Mouse (Mus musculus): ENCODE measurements around the gene Mob3b. TPM values are rescaled to one million over a fixed set of nuclear protein-coding genes. Genes with fewer than 3 reads are reported as not detected.
A peak's percentile ranks its signal among the peaks of the same experiment; 100 is the strongest.
"Not testable (repeated sequence)": the region's sequence is repeated elsewhere in the genome, so short reads cannot be mapped to it uniquely, and the experiment has no call there.

The Mob3b gene
- polyA plus RNA-seq, 1 experiment from 2014 or later: 15.1 TPM

DNA sequence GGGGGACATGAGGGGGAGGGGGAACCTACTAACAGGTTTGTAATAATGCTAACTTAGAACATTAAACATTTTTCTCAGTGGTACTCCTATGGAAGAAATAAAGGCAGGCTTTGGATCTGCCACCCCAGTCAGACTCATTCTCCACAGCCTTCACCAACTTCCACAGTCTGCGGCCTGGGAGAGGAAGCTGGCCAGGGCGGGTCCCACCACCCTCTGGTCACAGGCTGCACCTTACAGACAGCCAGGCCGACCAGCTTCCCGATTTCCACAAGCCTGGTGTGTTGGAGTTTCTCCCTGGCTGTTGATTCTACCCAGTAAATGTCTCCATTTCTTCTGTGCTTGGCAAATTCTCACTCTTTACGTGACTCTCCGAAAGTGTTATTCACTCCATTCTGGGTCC lies 197.8 kb downstream of the Mob3b start:
- WGBS: 86% methylated on average over 6 of the region's 6 CpGs
- Histone ChIP-seq H3K27me3 (no peaks in the 10 kb centered on the region), H3K9ac (replicated peaks) (no peak overlapping the region), H3K4me1 (replicated peaks) (0 out of 2 replicates have a peak, but pooled peaks cover 4% of the 10 kb centered on the region), H3K36me3 (no peaks in the 10 kb centered on the region), H3K27ac (no peak overlapping the region), H3K9me3 (no peaks in the 10 kb centered on the region), H3K4me2 (no peak overlapping the region), H3K4me3 (replicated peaks) (no peak overlapping the region)
- no peak for ATAC-seq (ENCODE audit: insufficient number of reproducible peaks, insufficient read depth, low FRiP score, low TSS enrichment, low read depth)

DNA sequence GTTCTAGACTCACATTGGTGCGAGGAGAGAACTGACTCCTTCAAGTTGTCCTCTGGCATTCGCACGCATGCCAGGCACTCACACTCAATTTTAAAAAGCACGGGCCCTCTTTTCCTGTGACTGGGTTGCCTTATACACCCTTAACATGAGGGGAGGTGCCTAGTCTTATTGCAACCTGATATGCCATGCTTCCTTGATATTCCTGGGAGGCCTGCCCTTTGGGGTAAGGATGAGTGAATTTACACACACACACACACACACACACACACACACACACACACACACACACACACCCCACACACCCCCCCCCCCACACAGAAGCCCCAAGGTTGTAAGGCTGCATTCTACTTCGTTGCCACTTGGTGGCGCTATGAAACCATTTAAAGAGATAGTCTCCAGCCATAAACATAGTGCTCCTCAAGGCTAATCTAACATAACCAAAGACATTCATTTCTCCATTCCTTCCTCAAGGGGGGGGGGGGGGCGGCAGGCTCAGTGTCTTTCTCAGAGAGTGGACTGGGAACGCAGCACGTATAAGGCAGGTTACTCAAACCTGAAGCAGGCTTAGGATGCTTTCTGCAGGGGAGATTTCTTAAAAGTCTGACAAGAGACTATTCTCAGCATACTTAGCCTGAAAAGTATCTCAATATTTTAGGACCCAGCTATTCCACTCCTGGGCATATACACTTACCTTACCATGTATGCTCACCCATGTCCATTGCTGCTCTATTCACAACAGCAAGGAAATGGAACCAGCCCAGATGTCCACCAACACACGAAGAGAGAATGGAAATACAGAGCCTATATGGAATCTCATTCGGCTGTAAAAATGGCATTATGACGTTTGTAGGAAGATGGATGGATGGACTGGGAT lies 198.9 kb downstream of the Mob3b start:
- ATAC-seq (ENCODE audit: insufficient number of reproducible peaks, insufficient read depth, low FRiP score, low TSS enrichment, low read depth): peak; percentile 39; the same call in 1 of the 2 replicates
- H3K4me1 ChIP-seq (replicated peaks): no peaks in the 10 kb centered on the region
- no peaks in the 10 kb centered on the region for H3K27me3 ChIP-seq
- H3K27ac ChIP-seq: no peak overlapping the region
- no peak overlapping the region for H3K4me2 ChIP-seq
- no peak overlapping the region for H3K4me3 ChIP-seq (replicated peaks)
- no peak overlapping the region for H3K9ac ChIP-seq (replicated peaks)
- no peaks in the 10 kb centered on the region for H3K9me3 ChIP-seq
- no peaks in the 10 kb centered on the region for H3K36me3 ChIP-seq
- WGBS: 47% methylated on average over 12 of the region's 12 CpGs

DNA sequence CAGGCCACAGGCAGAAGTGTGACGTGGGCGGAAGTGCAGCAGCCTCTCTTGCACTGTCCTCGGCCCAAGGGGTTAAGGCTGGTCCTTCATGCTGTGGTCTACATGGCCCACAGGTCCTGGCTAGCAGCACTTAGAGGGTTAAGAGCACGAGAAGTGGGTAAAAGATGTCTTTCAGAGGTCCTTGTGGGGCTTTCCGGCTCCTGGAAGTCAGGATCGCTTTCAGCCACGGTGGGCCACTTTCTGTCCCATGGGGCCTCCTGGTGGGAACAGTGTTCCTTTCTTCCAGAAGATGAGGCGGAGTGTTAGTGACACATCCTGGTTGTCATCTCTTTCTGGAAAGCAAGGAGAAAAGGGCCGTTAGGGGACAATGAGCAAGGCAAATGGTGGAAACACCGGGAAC lies 203.6 kb downstream of the Mob3b start:
- 83% methylated on average over 10 of the region's 10 CpGs for WGBS
- H3K4me2 ChIP-seq: no peak overlapping the region
- H3K27me3 ChIP-seq: no peaks in the 10 kb centered on the region
- H3K9ac ChIP-seq (replicated peaks): no peak overlapping the region
- H3K27ac ChIP-seq: no peak overlapping the region
- H3K4me3 ChIP-seq (replicated peaks): no peak overlapping the region
- H3K9me3 ChIP-seq: no peaks in the 10 kb centered on the region
- no peak for ATAC-seq (ENCODE audit: insufficient number of reproducible peaks, insufficient read depth, low FRiP score, low TSS enrichment, low read depth)
- no peaks in the 10 kb centered on the region for H3K4me1 ChIP-seq (replicated peaks)
- H3K36me3 ChIP-seq: no peaks in the 10 kb centered on the region

DNA sequence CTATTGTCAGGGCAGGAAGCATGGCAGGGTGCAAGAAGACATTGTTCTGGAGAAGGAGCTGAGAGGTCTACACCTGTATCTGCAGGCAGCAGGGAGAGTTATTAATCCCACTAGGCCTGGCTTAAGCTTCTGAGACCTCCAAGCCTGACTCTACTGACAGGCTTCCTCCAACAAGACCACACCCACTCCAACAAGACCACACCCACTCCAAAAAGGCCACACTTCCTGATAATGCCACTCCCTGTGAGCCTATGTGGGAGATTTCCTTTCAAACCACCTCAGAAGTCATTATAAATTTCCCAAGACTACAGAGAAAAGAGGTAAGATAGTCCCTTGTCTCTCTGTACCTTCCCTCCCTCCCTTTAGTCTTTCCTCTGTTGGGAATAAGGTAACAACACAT lies 210.1 kb downstream of the Mob3b start:
- Histone ChIP-seq H3K4me1 (replicated peaks) (no peaks in the 10 kb centered on the region), H3K27me3 (no peaks in the 10 kb centered on the region), H3K27ac (no peak overlapping the region), H3K9me3 (no peaks in the 10 kb centered on the region), H3K4me3 (replicated peaks) (no peak overlapping the region), H3K36me3 (no peaks in the 10 kb centered on the region), H3K9ac (replicated peaks) (no peak overlapping the region), H3K4me2 (no peak overlapping the region)
- ATAC-seq (ENCODE audit: insufficient number of reproducible peaks, insufficient read depth, low FRiP score, low TSS enrichment, low read depth): no peak

- no peaks in the 10 kb centered on the region for H3K4me1 ChIP-seq (replicated peaks)
- no peak for ATAC-seq (ENCODE audit: insufficient number of reproducible peaks, insufficient read depth, low FRiP score, low TSS enrichment, low read depth)
- H3K27me3 ChIP-seq: no peaks in the 10 kb centered on the region
- WGBS: 94% methylated on average over 25 of the region's 25 CpGs
- H3K27ac ChIP-seq: no peak overlapping the region
- no peak overlapping the region for H3K9ac ChIP-seq (replicated peaks)
- H3K4me3 ChIP-seq (replicated peaks): no peak overlapping the region
- no peaks in the 10 kb centered on the region for H3K9me3 ChIP-seq
- no peak overlapping the region for H3K4me2 ChIP-seq
- no peaks in the 10 kb centered on the region for H3K36me3 ChIP-seq
Observed at GRCm38 (mm10) chr4:34941046-34941445, 216.2 kb downstream of the Mob3b start.

GRCm38 (mm10) chr4:34928386-34928785 lies 228.9 kb downstream of the Mob3b start:
- H3K27me3 ChIP-seq; H3K36me3 ChIP-seq; H3K9ac ChIP-seq (replicated peaks); ATAC-seq (ENCODE audit: insufficient number of reproducible peaks, insufficient read depth, low FRiP score, low TSS enrichment, low read depth); H3K27ac ChIP-seq; H3K4me1 ChIP-seq (replicated peaks); H3K4me2 ChIP-seq; H3K4me3 ChIP-seq (replicated peaks); H3K9me3 ChIP-seq: not testable (repeated sequence)
- 77% methylated on average over 7 of the region's 7 CpGs for WGBS

GRCm38 (mm10) chr4:34922177-34922870 lies 235.0 kb downstream of the Mob3b start:
- H3K36me3 ChIP-seq: no peaks in the 10 kb centered on the region
- peaks cover 5% of the 10 kb centered on the region; the same call in 1 of the 2 replicates for H3K4me1 ChIP-seq (replicated peaks)
- H3K27me3 ChIP-seq: no peaks in the 10 kb centered on the region
- no peak overlapping the region for H3K27ac ChIP-seq
- no peak overlapping the region for H3K9ac ChIP-seq (replicated peaks)
- no peak for ATAC-seq (ENCODE audit: insufficient number of reproducible peaks, insufficient read depth, low FRiP score, low TSS enrichment, low read depth)
- H3K9me3 ChIP-seq: no peaks in the 10 kb centered on the region
- 61% methylated on average over 6 of the region's 6 CpGs for WGBS
- H3K4me2 ChIP-seq: no peak overlapping the region
- no peak overlapping the region for H3K4me3 ChIP-seq (replicated peaks)

GRCm38 (mm10) chr4:34917400-34917799 lies 239.9 kb downstream of the Mob3b start:
- H3K9me3 ChIP-seq: no peaks in the 10 kb centered on the region
- 21% methylated on average over 7 of the region's 7 CpGs for WGBS
- peaks cover 7% of the 10 kb centered on the region; the same call in 1 of the 2 replicates for H3K4me1 ChIP-seq (replicated peaks)
- no peak overlapping the region for H3K9ac ChIP-seq (replicated peaks)
- H3K27me3 ChIP-seq: no peaks in the 10 kb centered on the region
- H3K4me3 ChIP-seq (replicated peaks): no peak overlapping the region
- H3K36me3 ChIP-seq: no peaks in the 10 kb centered on the region
- peak; percentile 63; the same call in 1 of the 2 replicates for ATAC-seq (ENCODE audit: insufficient number of reproducible peaks, insufficient read depth, low FRiP score, low TSS enrichment, low read depth)
- peak overlapping the region; percentile 66 for H3K27ac ChIP-seq
- H3K4me2 ChIP-seq: no peak overlapping the region

GRCm38 (mm10) chr4:34912171-34912570 lies 245.1 kb downstream of the Mob3b start:
- Histone ChIP-seq H3K4me1 (replicated peaks) (0 out of 2 replicates have a peak, but pooled peaks cover under 1% of the 10 kb centered on the region), H3K27ac (no peak overlapping the region), H3K4me2 (no peak overlapping the region), H3K4me3 (replicated peaks) (no peak overlapping the region), H3K36me3 (no peaks in the 10 kb centered on the region), H3K9ac (replicated peaks) (no peak overlapping the region), H3K9me3 (no peaks in the 10 kb centered on the region), H3K27me3 (no peaks in the 10 kb centered on the region)
- WGBS: 79% methylated on average over 3 of the region's 3 CpGs
- ATAC-seq (ENCODE audit: insufficient number of reproducible peaks, insufficient read depth, low FRiP score, low TSS enrichment, low read depth): no peak

DNA sequence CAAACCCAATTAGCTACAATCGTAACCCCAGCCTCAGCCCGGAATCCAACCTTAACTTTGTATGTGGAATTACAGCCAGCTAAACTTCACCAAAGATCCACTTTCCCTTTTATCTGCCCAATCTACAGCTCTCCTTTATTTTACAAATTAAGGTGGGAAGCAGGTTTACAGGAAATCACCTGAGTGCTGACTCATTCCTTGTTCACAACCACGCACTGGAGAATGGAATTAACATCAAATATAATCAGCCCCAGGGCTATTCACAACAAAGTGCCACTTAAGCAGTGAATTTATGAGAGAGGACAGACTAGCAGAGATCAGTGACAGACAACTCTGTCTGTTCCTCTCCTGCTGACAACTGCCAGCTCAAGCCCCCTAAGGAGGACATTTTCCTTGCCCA lies 245.9 kb downstream of the Mob3b start:
- Histone ChIP-seq H3K9me3 (no peaks in the 10 kb centered on the region), H3K27ac (no peak overlapping the region), H3K4me2 (no peak overlapping the region), H3K36me3 (no peaks in the 10 kb centered on the region), H3K27me3 (no peaks in the 10 kb centered on the region), H3K4me1 (replicated peaks) (no peaks in the 10 kb centered on the region), H3K9ac (replicated peaks) (no peak overlapping the region), H3K4me3 (replicated peaks) (no peak overlapping the region)
- WGBS: 48% methylated on average over 3 of the region's 3 CpGs
- no peak for ATAC-seq (ENCODE audit: insufficient number of reproducible peaks, insufficient read depth, low FRiP score, low TSS enrichment, low read depth)

DNA sequence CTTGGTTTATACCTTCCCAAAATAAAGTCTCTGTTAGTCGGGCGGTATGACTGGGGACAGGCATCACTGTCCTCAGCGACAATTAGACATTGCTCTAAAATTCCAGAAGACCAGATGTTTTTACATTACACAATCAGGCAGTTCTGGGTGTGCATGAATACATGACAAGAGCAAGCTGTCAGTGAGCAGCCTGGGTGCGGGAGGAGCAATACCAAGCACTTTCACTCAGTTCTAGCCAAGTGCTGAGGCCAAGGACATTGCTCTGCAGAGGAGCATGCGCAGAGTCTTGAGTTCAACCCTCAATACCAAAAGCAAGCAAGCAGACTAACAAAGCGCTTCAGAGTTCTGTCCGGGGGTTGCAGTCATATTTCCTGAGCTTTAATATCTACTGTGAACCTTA lies 249.2 kb downstream of the Mob3b start:
- no peaks in the 10 kb centered on the region for H3K36me3 ChIP-seq
- H3K4me2 ChIP-seq: no peak overlapping the region
- H3K9me3 ChIP-seq: no peaks in the 10 kb centered on the region
- H3K27ac ChIP-seq: no peak overlapping the region
- 91% methylated on average over 7 of the region's 7 CpGs for WGBS
- no peak for ATAC-seq (ENCODE audit: insufficient number of reproducible peaks, insufficient read depth, low FRiP score, low TSS enrichment, low read depth)
- H3K4me3 ChIP-seq (replicated peaks): no peak overlapping the region
- H3K4me1 ChIP-seq (replicated peaks): no peaks in the 10 kb centered on the region
- H3K9ac ChIP-seq (replicated peaks): no peak overlapping the region
- H3K27me3 ChIP-seq: no peaks in the 10 kb centered on the region

Data from limb, embryonic 12.5 days (tissue).